Mouse (Mus musculus): Measurements from ENCODE around the gene Tbc1d23.

The Tbc1d23 gene

GRCm38 (mm10) chr16:57157728-57158127, 73.6 kb downstream of the Tbc1d23 start:
- no peak for DNase-seq

DNA sequence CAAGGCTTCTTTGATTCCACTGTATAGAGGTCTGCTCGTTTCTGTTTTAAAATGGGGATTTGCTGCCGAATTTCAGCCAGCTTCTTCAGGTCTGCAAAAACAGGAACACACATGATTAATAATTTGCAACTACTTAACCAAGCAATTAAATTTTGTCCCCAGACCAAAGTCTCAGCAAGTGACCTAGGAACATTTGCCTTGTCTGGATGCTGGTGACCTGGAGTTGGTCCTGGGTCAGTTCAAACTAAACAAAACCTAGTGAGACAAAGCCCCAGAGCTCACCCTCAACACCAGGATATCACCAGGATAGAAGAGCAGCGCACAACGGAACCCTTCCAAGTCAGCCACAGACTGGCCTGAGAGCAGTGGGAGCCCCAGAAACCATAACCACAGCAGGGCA, 74.2 kb downstream of the Tbc1d23 start:
- DNase-seq: peak; percentile 89

- DNase-seq: no peak
These were observed 75.4 kb downstream of the Tbc1d23 start for GRCm38 (mm10) chr16:57155899-57156298.

GRCm38 (mm10) chr16:57151437-57151836, 79.9 kb downstream of the Tbc1d23 start:
- DNase-seq: no peak

- no peak for DNase-seq
These were observed 86.6 kb downstream of the Tbc1d23 start for GRCm38 (mm10) chr16:57144741-57145140.

DNA sequence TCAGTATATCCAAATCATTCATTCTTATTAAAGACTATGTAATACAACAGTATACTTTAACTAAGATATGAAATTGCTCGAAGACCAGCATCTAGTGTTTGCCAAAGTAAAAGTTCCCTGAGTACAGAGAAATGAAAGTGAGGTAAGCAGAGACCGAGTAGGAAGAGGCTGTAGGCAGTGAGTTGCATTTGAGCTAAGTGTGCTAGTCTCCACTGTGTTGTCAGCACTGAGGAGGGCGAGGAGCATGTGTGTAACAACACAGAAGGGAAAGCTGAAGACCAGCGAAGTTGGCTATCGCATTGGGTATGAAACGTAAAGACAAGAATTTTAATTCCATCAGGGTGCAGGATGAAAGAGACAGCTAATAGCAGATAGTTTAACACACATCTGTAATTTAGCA, 97.7 kb downstream of the Tbc1d23 start:
- no peak for DNase-seq

DNA sequence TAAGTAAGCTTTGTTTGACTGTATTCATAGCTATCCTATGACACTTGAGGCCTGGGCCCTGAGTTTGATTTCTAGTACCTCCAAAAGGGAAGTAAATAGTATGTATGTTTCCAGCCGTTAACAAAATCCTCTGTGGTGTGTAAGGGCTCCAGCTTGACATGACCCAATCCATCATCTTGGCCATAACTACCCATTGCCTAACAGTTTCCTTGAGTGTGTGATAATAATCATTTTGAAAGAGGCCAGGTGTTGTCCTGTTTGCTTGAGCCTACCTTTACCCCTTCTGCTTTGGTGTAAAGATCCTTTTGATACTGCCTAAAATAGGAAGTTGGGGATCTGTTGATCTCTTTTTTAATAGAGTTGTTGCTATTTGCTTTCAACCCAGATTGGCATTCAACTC, 99.0 kb downstream of the Tbc1d23 start:
- no peak for DNase-seq

DNA sequence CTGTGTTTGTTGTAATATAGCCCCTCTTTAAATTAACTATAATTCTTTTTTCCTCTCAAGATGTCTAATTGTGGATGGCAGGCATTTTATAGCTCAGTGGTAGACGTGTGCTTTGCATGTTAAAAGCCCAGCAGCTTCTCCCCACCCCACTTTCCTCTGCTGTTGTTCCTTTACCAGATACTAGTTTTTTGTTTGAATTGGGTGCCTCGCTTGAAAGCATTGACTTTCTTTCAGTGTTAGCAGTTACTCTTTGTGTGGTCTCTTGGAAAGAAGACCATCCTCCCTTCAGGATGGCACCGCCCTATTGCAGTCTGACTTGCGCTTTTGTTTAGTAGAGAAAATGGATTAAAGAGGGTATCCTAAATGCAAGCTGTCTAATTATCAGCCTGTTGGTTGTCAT, 99.8 kb downstream of the Tbc1d23 start:
- DNase-seq: no peak

GRCm38 (mm10) chr16:57130752-57131400, 100.4 kb downstream of the Tbc1d23 start:
- no peak for DNase-seq

DNA sequence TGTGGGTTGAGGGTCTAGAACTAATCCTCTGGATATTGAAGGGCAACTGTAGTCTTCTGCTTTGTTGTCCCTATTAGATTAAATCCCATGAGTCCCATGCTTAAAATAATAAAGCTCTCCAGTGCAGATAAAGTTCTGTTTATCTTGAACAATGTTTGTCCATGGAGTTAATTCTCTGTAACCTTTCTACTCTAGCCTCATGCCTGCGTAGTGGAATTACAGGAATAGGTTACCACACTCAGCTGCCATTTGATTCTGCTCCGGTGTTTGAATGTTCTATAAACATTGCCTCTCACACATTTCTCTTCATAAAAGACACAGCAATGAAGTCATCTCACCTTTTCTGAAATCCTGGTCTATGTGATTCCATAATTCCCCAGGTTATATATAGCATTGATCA, 103.5 kb downstream of the Tbc1d23 start:
- no peak for DNase-seq

DNA sequence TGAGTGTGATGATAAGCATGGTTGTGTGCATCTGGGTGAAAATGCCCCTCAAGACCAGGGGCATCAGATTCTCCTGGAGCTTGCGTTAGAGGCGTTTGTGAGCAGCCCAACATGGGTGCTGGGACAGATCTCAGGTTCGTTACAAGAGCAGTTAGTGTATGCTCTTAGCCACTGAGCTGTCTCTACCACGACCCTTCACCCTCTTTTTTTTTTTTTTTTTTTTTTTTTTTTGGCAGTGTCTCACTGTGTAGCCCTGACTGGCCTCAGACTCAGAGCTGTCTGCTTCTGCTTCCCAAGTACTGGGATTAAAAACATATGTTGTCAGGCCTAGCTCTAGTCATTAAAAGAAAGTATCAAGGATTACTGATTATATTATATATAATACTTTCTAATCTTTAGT, 105.0 kb downstream of the Tbc1d23 start:
- no peak for DNase-seq

- DNase-seq: no peak
These were observed 108.4 kb downstream of the Tbc1d23 start for GRCm38 (mm10) chr16:57122682-57123445.

DNA sequence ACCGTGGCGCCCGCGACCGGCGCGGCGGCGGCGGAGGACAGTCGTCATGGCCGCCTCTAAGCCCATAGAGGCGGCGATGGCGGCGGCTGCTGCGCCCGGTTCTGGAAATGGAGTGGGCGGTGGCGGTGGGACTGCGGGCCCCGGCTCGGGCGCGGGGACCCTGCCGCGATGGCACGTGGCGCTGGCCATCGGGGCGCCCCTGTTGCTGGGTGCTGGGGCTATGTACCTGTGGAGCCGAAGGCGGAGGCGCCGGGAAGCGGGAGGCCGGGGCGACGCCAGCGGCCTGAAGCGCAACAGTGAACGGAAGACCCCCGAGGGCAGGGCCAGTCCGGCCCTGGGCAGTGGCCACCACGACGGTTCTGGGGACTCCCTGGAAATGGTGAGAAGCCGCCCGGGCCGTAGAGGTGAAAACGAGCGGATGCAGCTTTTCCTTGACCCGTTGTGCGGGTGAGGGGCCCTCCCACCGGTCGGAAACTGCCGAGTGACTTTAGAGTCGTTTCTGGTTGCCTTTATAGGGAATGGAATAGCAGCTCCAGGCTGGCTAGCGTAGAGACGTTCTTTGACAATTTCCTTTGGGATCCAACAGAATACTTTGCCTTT, 109.4 kb downstream of the Tbc1d23 start:
- no peak for DNase-seq

DNA sequence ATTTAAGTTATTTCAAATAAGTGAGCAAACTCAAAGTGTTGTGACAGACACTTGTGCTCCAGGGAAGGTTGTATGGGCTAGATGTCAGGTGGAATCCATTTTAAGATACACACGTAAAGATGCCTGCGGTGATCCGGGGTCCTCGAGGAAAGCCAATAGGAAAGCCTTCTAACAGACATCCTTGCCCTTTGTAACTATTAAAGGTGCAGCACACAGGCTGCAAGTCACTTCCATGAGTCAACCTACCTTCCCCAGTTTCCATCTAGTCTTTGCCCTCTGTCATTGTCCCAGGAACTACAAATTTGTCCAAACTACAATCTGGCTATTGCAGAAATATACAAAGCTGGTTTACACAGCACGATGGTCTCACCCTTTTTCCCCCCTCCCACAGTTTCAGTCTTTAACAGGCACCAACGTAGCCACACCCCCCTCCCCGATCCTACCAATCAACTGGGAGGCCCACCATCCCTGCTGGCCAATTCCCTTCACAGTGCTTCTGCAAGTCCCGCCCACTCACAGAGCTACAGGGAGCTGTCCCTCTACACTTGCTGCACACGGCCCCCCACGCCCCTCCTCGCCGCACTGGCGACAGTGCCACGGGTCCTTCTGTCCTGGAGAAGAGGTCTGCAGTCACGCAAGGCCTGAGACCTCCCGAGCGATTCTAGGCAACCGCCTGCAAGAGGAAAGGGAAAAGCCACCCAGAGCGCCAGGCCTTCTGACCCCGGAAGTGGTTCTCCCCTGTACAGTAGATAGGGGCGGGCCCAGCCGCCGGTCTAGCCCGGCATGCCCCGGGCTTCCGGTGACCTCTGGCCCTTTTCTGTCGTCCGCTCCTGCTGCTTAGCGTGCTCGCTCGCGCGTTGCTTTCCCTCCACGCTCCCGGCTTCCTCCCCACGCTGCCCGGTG, 110.1 kb downstream of the Tbc1d23 start, which contains the start of gene Tomm70a:
Gene Tomm70a, plus strand, starts transcription at position 791 of the 903 bp plus-strand sequence.
- peak; percentile 96 for DNase-seq

Measured in kidney, adult 9 months (tissue).